Mouse (Mus musculus) heart, postnatal 0 days (tissue): ENCODE measurements around the gene Spock1. TPM values are rescaled to one million over a fixed set of nuclear protein-coding genes. Genes with fewer than 3 reads are reported as not detected.

Source experiments
- ATAC-seq: fragments of 200-750 bp; cut with Nextera tagmentation; 2 replicates; pipeline ENCODE4 v1.8.0; 2017; ENCODE audit warnings: low read depth, moderate number of reproducible peaks, moderate library complexity; ENCODE audit not compliant: insufficient read depth
- DNase-seq: peaks from one replicate; pipeline ENCODE4 v3.0.0-alpha.2; 2016; ENCODE audit warnings: low spot score
- H3K27ac ChIP-seq: fragments of 300-500 bp; sonication (generic); 2 replicates; pipeline ENCODE4 v1.5.1; 2014; ENCODE audit warnings: low read depth, mild to moderate bottlenecking
- H3K27me3 ChIP-seq: fragments of 300-500 bp; sonication (generic); 2 replicates; pipeline ENCODE4 v1.6.1; 2014; ENCODE audit warnings: low read length, mixed read lengths; ENCODE audit not compliant: control insufficient read depth, insufficient read depth
- H3K36me3 ChIP-seq: fragments of 300-500 bp; sonication (generic); replicated peaks from 2 replicates; pipeline ENCODE4 v1.6.1; 2014; ENCODE audit warnings: low read length, mixed read lengths; ENCODE audit not compliant: control insufficient read depth, insufficient read depth
- H3K4me1 ChIP-seq: fragments of 300-500 bp; sonication (generic); 2 replicates; pipeline ENCODE4 v1.6.1; 2014; ENCODE audit warnings: antibody characterized with exemption; ENCODE audit not compliant: control insufficient read depth, insufficient read depth
- H3K4me2 ChIP-seq: fragments of 300-500 bp; sonication (generic); 2 replicates; pipeline ENCODE4 v1.6.1; 2014; ENCODE audit warnings: low read depth, mild to moderate bottlenecking, low read length, moderate library complexity
- H3K4me3 ChIP-seq: fragments of 300-500 bp; sonication (generic); 2 replicates; pipeline ENCODE4 v1.5.1; 2014; ENCODE audit warnings: low read depth, low read length
- H3K9ac ChIP-seq: fragments of 300-500 bp; sonication (generic); replicated peaks from 2 replicates; pipeline ENCODE4 v1.6.1; 2014; ENCODE audit warnings: low read depth, low read length, mixed read lengths
- H3K9me3 ChIP-seq: fragments of 300-500 bp; sonication (generic); replicated peaks from 2 replicates; pipeline ENCODE4 v1.6.1; 2016; ENCODE audit warnings: low read length; ENCODE audit not compliant: control insufficient read depth
- CTCF ChIP-seq: IDR thresholded peaks from 2 replicates; pipeline ENCODE4 v1.5.1; 2016; ENCODE audit warnings: antibody characterized with exemption, control low read depth, low read depth
- EP300 ChIP-seq: IDR thresholded peaks from 2 replicates; pipeline ENCODE4 v1.6.1; 2016; ENCODE audit warnings: antibody characterized with exemption, low read depth
- WGBS: fragments of 180-500 bp; shearing (Covaris S2); extraction: QIAGEN DNeasy Blood & Tissue Kit; methylation state at CpG from one replicate; pipeline ENCODE4 v1.1.7; 2014; 5-methylcytosine and 5-hydroxymethylcytosine counted together
- polyA plus RNA-seq: library from polyadenylated mRNA; unstranded; fragments of >200 nt; fragmentation: Nextera tagmentation; extraction: Ambion mirVana; gene quantifications from 2 replicates; pipeline ENCODE4 v1.2.1, GENCODE M21; 2015
- total RNA-seq: library from RNA; depleted of rRNA; stranded (reverse); fragments of >200 nt; gene quantifications from 2 replicates; pipeline ENCODE4 v1.2.3, GENCODE M21; 2014; ENCODE audit warnings: low replicate concordance; rRNA removed

Gene Spock1
- total RNA-seq (0.23 TPM in 1 of 2 replicates, not detected in the other), polyA plus RNA-seq (0.20 and 0.21 TPM in 2 replicates)

DNA sequence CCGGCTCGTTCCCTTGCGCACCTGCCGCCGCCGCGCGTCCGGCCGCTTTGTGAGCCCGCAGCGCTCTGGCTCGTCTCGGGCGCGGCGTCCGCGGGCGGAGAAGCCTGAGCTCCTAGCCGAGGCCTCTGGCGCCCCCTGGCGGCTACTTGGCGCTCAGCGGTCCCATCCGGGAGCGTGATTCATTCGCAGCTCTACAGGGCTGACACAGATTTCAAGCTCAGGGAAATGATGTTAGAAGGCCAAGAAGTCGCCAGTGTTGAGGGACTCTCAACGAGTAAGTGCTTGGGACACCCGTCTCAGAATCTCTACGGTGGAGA, at the start of gene Spock1:
Gene Spock1, minus strand, starts transcription at position 67 of the 317 bp plus-strand sequence.
- Histone ChIP-seq H3K27me3 (peaks cover 26% of the 10 kb centered on the region), H3K9me3 (no peaks in the 10 kb centered on the region), H3K27ac (no peak within 1 kb of the TSS), H3K36me3 (no peaks in the 10 kb centered on the region), H3K4me1 (no peaks in the 10 kb centered on the region), H3K4me3 (peak within 1 kb of the TSS; percentile 29), H3K9ac (no peak within 1 kb of the TSS), H3K4me2 (peak within 1 kb of the TSS; percentile 51)
- DNase-seq (peak; percentile 68), ATAC-seq (peak; percentile 67)
- TF ChIP-seq EP300 = no peak
- peak; percentile 87 for TF ChIP-seq CTCF
- WGBS = under 1% methylated on average over 32 of the region's 32 CpGs

DNA sequence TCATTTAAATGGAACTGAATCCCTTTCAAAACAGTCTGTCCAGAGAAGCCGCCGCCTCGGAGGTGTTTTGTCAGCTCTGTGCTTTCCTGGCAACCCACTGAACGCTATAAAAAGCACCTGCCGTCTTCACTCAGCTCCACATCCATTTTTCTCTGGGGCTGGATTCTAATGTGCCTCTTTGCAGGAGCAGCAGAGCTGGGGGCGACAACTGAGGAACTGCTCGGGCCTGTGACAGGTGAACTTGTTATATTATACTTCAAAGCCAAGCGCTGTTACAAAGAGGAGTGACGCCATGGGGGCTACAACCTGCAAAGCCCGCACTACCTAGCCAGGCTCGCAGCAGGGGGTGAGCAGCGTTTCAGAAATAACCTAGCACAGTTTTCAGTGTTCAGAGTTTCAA, 42.0 kb upstream of the Spock1 start:
- H3K27me3 ChIP-seq = no peaks in the 10 kb centered on the region
- 54% methylated on average over 12 of the region's 12 CpGs for WGBS

DNA sequence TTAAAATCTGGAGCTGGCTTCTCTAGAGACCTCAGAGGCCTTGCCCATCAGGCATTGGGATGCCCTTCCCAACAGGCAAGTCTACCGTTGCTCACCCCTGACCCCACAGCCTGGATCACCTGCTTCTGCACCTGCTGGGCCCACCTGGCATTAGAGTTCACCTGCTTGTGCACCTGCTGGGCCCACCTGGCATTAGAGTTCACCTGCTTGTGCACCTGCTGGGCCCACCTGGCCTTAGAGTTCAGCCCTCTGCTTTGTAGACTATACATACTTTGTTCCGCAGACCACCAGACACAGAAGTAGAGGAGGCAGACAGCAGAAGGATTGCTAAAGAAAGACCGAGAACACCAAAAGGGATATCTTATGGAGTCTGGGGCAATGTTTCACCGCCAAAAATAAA, 41.4 kb upstream of the Spock1 start:
- 87% methylated on average over 4 of the region's 4 CpGs for WGBS

More for the DNA sequence above, 42.0 kb upstream of the Spock1 start:
- H3K4me2 ChIP-seq = no peak overlapping the region
- DNase-seq (no peak), ATAC-seq (no peak)
- no peaks in the 10 kb centered on the region for H3K36me3 ChIP-seq
- TF ChIP-seq CTCF = no peak
- no peak for TF ChIP-seq EP300
- H3K4me1 ChIP-seq = peaks cover 4% of the 10 kb centered on the region; the same call in 1 of the 2 replicates
- no peaks in the 10 kb centered on the region for H3K9me3 ChIP-seq
- H3K4me3 ChIP-seq = no peak overlapping the region
- H3K27ac ChIP-seq = no peak overlapping the region
- H3K9ac ChIP-seq = no peak overlapping the region

DNA sequence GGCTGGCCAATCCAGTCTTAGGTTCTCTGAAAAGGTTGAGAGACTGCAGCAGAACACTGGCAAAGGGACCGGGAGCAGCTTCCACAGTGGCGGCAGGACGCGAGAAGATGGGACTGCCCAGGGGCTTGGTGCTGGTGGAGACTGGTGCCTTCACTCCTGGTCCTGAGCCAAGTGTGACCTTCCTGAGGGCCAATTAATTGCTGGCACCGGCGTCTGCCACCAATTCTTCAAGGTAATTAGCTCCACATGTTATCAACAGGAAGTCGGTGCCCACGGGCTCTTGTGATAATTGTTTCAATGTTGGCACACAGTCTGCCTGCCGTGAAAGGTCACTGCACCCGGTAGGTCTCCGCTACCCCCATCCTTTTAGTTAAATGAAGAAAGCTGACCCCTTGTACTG, 37.1 kb upstream of the Spock1 start:
- no peaks in the 10 kb centered on the region for H3K36me3 ChIP-seq
- no peak overlapping the region for H3K9ac ChIP-seq
- DNase-seq (no peak), ATAC-seq (no peak)
- H3K27ac ChIP-seq = no peak overlapping the region
- no peaks in the 10 kb centered on the region for H3K27me3 ChIP-seq
- H3K4me1 ChIP-seq = peaks cover 15% of the 10 kb centered on the region; the same call in 1 of the 2 replicates
- TF ChIP-seq EP300 (no peak), CTCF (no peak)
- WGBS = 55% methylated on average over 11 of the region's 11 CpGs
- H3K9me3 ChIP-seq = no peaks in the 10 kb centered on the region
- no peak overlapping the region for H3K4me3 ChIP-seq
- H3K4me2 ChIP-seq = no peak overlapping the region

More for the DNA sequence above, 41.4 kb upstream of the Spock1 start:
- TF ChIP-seq EP300 (no peak), CTCF (no peak)
- H3K4me3 ChIP-seq = no peak overlapping the region
- no peak overlapping the region for H3K4me2 ChIP-seq
- no peaks in the 10 kb centered on the region for H3K9me3 ChIP-seq
- H3K27ac ChIP-seq = no peak overlapping the region
- DNase-seq (no peak), ATAC-seq (no peak)
- no peaks in the 10 kb centered on the region for H3K36me3 ChIP-seq
- H3K27me3 ChIP-seq = no peaks in the 10 kb centered on the region
- H3K4me1 ChIP-seq = peaks cover 4% of the 10 kb centered on the region; the same call in 1 of the 2 replicates
- no peak overlapping the region for H3K9ac ChIP-seq

DNA sequence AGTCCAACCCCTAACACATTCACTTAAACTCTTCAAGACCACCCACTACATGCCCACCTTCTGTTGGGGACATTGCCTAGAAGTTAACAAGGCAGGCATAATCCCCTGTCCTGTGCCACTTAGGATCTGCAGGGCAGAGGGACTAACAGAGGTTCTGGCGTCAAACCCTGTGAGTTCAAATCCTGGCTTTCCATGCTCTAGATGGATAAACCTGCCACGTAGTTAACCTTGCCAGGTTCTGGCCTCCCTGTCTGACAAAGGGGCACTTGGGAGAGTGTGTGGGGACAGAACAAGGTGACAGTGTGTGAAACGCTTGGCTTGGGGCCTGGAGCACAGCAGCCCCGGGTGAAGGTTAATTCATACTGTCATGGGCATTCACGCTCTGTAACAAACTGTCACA, 36.3 kb upstream of the Spock1 start:
- no peak overlapping the region for H3K27ac ChIP-seq
- no peak overlapping the region for H3K9ac ChIP-seq
- peaks cover 15% of the 10 kb centered on the region; the same call in 1 of the 2 replicates for H3K4me1 ChIP-seq
- H3K36me3 ChIP-seq = no peaks in the 10 kb centered on the region
- no peak overlapping the region for H3K4me3 ChIP-seq
- DNase-seq = no peak
- TF ChIP-seq EP300 (no peak), CTCF (no peak)
- 51% methylated on average over 5 of the region's 5 CpGs for WGBS
- no peak overlapping the region for H3K4me2 ChIP-seq
- H3K9me3 ChIP-seq = no peaks in the 10 kb centered on the region
- no peaks in the 10 kb centered on the region for H3K27me3 ChIP-seq
- peak; percentile 30; the same call in 1 of the 2 replicates for ATAC-seq

DNA sequence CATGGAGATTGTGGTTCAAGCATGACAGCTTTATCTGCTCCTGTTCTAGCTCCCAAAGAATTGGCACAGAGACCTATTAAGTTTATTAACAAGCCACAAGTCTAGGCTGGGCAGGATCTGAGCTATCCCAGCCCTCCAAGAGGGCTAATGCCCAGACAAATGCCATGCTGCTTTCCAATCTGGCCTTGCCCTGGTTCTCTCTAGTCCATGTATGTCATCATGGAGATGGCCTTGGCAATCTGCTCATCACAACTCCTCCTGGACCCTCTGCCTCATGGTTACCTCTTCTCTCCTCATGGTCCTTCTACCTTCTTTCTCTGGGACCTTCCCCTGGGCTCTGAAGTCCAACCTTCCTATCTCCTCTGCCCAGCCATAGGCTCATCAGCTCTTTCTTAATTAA, 35.8 kb upstream of the Spock1 start:
- Histone ChIP-seq H3K36me3 (no peaks in the 10 kb centered on the region), H3K9me3 (no peaks in the 10 kb centered on the region), H3K4me2 (no peak overlapping the region), H3K4me3 (no peak overlapping the region), H3K27ac (no peak overlapping the region), H3K4me1 (peaks cover 15% of the 10 kb centered on the region; the same call in 1 of the 2 replicates), H3K9ac (no peak overlapping the region), H3K27me3 (no peaks in the 10 kb centered on the region)
- ATAC-seq (no peak), DNase-seq (no peak)
- TF ChIP-seq CTCF (no peak), EP300 (no peak)
